Mouse (Mus musculus) right cerebral cortex, adult 2 months (tissue): ENCODE results near the gene Ropn1.
A peak's percentile ranks its signal among the peaks of the same experiment; 100 is the strongest.
"Not testable (repeated sequence)": the region's sequence is repeated elsewhere in the genome, so short reads cannot be mapped to it uniquely, and the experiment has no call there.

Experiments used
- DNase-seq, 2 experiments: peaks; one replicate each; pipeline ENCODE4 v3.0.0; 2021 to 2022; ENCODE audit warnings: low spot score in 2 of 2

The Ropn1 gene

GRCm38 (mm10) chr16:34690334-34691144, 40.8 kb downstream of the Ropn1 start, which contains the start of gene Ccdc14:
TSS of gene Ccdc14 (plus strand) at chr16:34690616.
- DNase-seq: peak; percentile 79 to 80

GRCm38 (mm10) chr16:34691156-34691555, 41.4 kb downstream of the Ropn1 start:
- DNase-seq: no peak

GRCm38 (mm10) chr16:34694477-34694876, 44.8 kb downstream of the Ropn1 start:
- DNase-seq: no peak

DNA sequence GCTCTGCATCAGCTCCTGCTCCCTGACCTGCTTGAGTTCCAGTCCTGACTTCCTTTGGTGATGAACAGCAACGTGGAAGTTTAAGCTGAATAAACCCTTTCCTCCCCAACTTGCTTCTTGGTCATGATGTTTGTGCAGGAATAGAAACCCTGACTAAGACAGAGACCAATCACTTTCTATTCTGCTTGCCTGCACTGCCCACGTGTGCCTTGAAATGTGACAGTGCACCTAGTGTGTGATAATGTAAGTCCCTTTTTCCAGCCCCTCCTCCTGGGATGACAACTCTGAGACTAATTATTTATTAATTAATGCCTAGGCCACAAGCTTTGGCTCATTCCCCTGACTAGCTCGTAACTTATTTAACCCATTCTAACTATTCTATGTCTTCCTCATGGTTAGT, 49.0 kb downstream of the Ropn1 start:
- not testable (repeated sequence) for DNase-seq

GRCm38 (mm10) chr16:34700165-34700827, 50.6 kb downstream of the Ropn1 start:
- DNase-seq: peak; percentile 86 to 88

DNA sequence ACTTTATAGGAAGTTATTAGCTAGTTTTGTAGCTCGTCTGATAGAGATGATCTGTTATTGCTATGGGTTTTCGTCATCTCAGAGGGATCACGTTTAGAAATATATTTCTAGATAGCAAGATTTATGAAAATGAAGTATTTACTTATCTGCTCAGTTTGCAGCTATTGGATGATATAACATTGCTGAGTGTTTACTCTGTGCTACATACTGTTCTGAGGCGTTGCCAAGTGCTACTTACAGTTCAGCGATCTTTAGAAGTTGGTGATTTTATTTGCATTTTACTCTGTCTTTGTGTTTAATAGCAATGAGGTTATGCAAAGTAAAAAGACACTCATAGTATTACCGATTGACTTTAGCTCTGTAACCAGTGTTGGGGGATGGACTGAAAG, 51.1 kb downstream of the Ropn1 start:
- DNase-seq: no peak

- no peak for DNase-seq
These were observed 56.3 kb downstream of the Ropn1 start for GRCm38 (mm10) chr16:34706019-34706418.

GRCm38 (mm10) chr16:34706487-34706946, 56.8 kb downstream of the Ropn1 start:
- peak in 1 of 2 experiments; percentile 20 for DNase-seq

GRCm38 (mm10) chr16:34711481-34711880, 61.8 kb downstream of the Ropn1 start:
- no peak for DNase-seq

DNA sequence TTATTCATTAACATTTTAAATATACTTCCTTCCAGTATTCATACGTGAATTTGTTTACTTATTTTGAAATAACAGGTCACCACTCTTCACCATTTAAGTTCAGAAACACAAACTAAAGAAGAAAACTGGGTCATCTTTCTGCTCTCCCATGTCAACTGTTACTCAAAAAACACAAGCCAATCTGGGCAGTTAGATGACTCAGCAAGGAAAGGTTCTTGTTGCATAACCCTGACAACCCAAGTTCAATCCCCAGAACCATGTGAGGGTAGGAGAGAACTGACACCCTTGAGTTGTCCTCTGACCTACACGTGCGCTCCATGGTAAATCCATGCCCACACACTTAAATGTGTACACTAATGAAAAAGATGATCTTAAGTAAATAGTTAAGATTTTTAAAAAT, 75.4 kb downstream of the Ropn1 start:
- DNase-seq: no peak
